Mouse (Mus musculus) cerebellum, adult 2 months (tissue): ENCODE results near the gene Babam2.

Experiments used
- CTCF ChIP-seq: fragments of 200-500 bp; IDR thresholded peaks from 2 replicates; pipeline ENCODE4 v1.5.1; 2011; ENCODE audit warnings: low read depth, mild to moderate bottlenecking, control low read depth, low read length, moderate library complexity, borderline replicate concordance; ENCODE audit not compliant: insufficient read depth
- POLR2A ChIP-seq: fragments of 200-500 bp; IDR thresholded peaks from 2 replicates; pipeline ENCODE4 v1.6.1; 2011; ENCODE audit warnings: low read length, control low read depth, borderline replicate concordance; ENCODE audit not compliant: insufficient read depth

GRCm38 (mm10) chr5:31983817-31984368 is 286.4 kb downstream of the Babam2 start:
- TF ChIP-seq POLR2A = no peak
- TF ChIP-seq CTCF = no peak
